Mouse (Mus musculus) liver, embryonic 14.5 days (tissue): ENCODE data around the gene Cfap57. TPM values are rescaled to one million over a fixed set of nuclear protein-coding genes. Genes with fewer than 3 reads are reported as not detected.
A peak's percentile ranks its signal among the peaks of the same experiment; 100 is the strongest.

Experiments
- ATAC-seq: fragments of 200-750 bp; cut with Nextera tagmentation; 2 replicates; pipeline ENCODE4 v1.8.0; 2017; ENCODE audit warnings: moderate number of reproducible peaks, mild to moderate bottlenecking, moderate library complexity; ENCODE audit not compliant: insufficient read depth
- DNase-seq, 3 experiments: peaks; one replicate each; pipeline ENCODE4 v3.0.0-alpha.2; 2012 to 2013; ENCODE audit warnings: low read depth in 3 of 3, low spot score in 3 of 3
- H3K27ac ChIP-seq: fragments of 300-500 bp; sonication (generic); 2 replicates; pipeline ENCODE4 v1.5.1; 2014; ENCODE audit warnings: moderate library complexity, mild to moderate bottlenecking, control low read depth, inconsistent platforms
- H3K27me3 ChIP-seq: fragments of 300-500 bp; sonication (generic); 2 replicates; pipeline ENCODE4 v1.6.1; 2014; ENCODE audit warnings: mild to moderate bottlenecking, low read length, moderate library complexity; ENCODE audit not compliant: control insufficient read depth, insufficient read depth
- H3K36me3 ChIP-seq: fragments of 300-500 bp; sonication (generic); replicated peaks from 2 replicates; pipeline ENCODE4 v1.6.1; 2014; ENCODE audit warnings: low read depth; ENCODE audit not compliant: control insufficient read depth, insufficient read depth
- H3K4me1 ChIP-seq, 2 experiments: fragments of 200-500 bp in 1 of 2; fragments of 300-500 bp in 1 of 2; sonication (generic) in 1 of 2; replicated peaks; 2 replicates each; pipeline ENCODE4 v1.6.1; 2012 to 2014; ENCODE audit warnings: antibody characterized with exemption in 1 of 2, inconsistent platforms in 1 of 2, low read length in 1 of 2; ENCODE audit not compliant: control insufficient read depth in 2 of 2, insufficient read depth in 2 of 2
- H3K4me2 ChIP-seq: fragments of 300-500 bp; sonication (generic); 2 replicates; pipeline ENCODE4 v1.6.1; 2014; ENCODE audit warnings: low read depth, mild to moderate bottlenecking, control low read depth, moderate library complexity
- H3K4me3 ChIP-seq, 2 experiments: fragments of 200-500 bp in 1 of 2; fragments of 300-500 bp in 1 of 2; sonication (generic) in 1 of 2; 2 replicates each; pipeline ENCODE4 v1.5.1; 2012 to 2014; ENCODE audit warnings: low read depth in 2 of 2, low read length in 2 of 2, mild to moderate bottlenecking in 2 of 2, control low read depth in 1 of 2, inconsistent platforms in 1 of 2, moderate library complexity in 1 of 2; ENCODE audit not compliant: insufficient read depth in 1 of 2
- H3K9ac ChIP-seq: fragments of 300-500 bp; sonication (generic); replicated peaks from 2 replicates; pipeline ENCODE4 v1.6.1; 2014; ENCODE audit warnings: mild to moderate bottlenecking, control low read depth, moderate library complexity
- H3K9me3 ChIP-seq: fragments of 300-500 bp; sonication (generic); 2 replicates; pipeline ENCODE4 v1.6.1; 2016; ENCODE audit warnings: low read length, mixed read lengths; ENCODE audit not compliant: control insufficient read depth
- CTCF ChIP-seq: IDR thresholded peaks from 2 replicates; pipeline ENCODE4 v1.5.1; 2016; ENCODE audit warnings: antibody characterized with exemption, low read depth, control low read depth
- EP300 ChIP-seq: IDR thresholded peaks from 2 replicates; pipeline ENCODE4 v1.6.1; 2016; ENCODE audit warnings: antibody characterized with exemption, low read depth
- WGBS: fragments of 180-500 bp; shearing (Covaris S2); extraction: QIAGEN DNeasy Blood & Tissue Kit; methylation state at CpG from one replicate; pipeline ENCODE4 v1.1.7; 2014; ENCODE audit not compliant: insufficient replicate concordance; 5-methylcytosine and 5-hydroxymethylcytosine counted together
- polyA plus RNA-seq, 2 experiments: library from polyadenylated mRNA; depleted of rRNA in 1 of 2; stranded (reverse) in 1 of 2; unstranded in 1 of 2; fragments of >200 nt; fragmentation: Nextera tagmentation in 1 of 2; extraction: Ambion mirVana in 1 of 2; gene quantifications; 2 replicates each; pipeline versions ENCODE4 v1.2.1 to v1.2.3; 2012 to 2014

The Cfap57 gene
- polyA plus RNA-seq (2012; rRNA removed) (0.12 and 0.54 TPM in 2 replicates), polyA plus RNA-seq (2014; fragmentation: Nextera tagmentation; extraction: Ambion mirVana) (0.94 and 1.3 TPM in 2 replicates)

- H3K9me3 ChIP-seq: no peaks in the 10 kb centered on the region
- DNase-seq (peak; percentile 90 to 94 (median 90)), ATAC-seq (peak; percentile 92)
- H3K36me3 ChIP-seq: peaks cover 16% of the 10 kb centered on the region
- H3K4me3 ChIP-seq: peak within 1 kb of the TSS; percentile 73 to 78
- peak within 1 kb of the TSS; percentile 74 for H3K9ac ChIP-seq
- H3K27ac ChIP-seq: no peak within 1 kb of the TSS
- H3K4me2 ChIP-seq: peak within 1 kb of the TSS; percentile 84
- WGBS: 1% methylated on average over 35 of the region's 41 CpGs
- H3K27me3 ChIP-seq: no peaks in the 10 kb centered on the region
- TF ChIP-seq EP300 (no peak), CTCF (no peak)
- peaks cover 7 to 12% of the 10 kb centered on the region in 2 experiments; a peak in 3 of 4 replicates for H3K4me1 ChIP-seq
Measured at GRCm38 (mm10) chr4:118620279-118620966, at the start of gene Cfap57, which contains the start of gene Ebna1bp2. Gene Cfap57 (minus strand): TSS chr4:118620777. Gene Ebna1bp2 (plus strand): TSS chr4:118620799.

DNA sequence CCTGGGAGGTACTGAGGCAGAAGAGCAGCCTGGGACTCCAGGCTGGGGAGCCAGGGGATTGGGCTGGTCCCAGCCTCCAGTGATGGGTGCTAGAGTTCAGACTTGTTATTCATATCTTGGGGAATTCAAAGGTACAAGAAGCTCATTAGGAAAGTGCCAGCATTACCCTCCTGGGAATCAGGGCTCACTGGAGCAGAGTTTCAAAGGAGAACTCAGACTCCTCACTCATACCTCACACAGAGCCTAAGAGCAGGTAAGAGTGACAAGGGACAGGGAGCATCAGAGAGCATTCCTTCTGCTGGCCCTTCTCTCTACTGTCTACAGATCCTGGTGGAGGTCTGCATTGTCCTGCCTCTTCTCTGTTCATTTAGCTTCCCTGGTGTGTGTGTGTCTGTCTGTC, 38.1 kb upstream of the Cfap57 start, which contains the start of gene Olfr62:
Gene Olfr62, plus strand, starts transcription at position 301 of the 400 bp plus-strand sequence.
- DNase-seq (no peak), ATAC-seq (no peak)
- Histone ChIP-seq H3K27ac (no peak within 1 kb of the TSS), H3K9me3 (no peaks in the 10 kb centered on the region), H3K36me3 (no peaks in the 10 kb centered on the region), H3K4me2 (no peak within 1 kb of the TSS), H3K4me3 (no peak within 1 kb of the TSS), H3K27me3 (no peaks in the 10 kb centered on the region), H3K9ac (no peak within 1 kb of the TSS), H3K4me1 (no peaks in the 10 kb centered on the region)
- no peak for TF ChIP-seq CTCF

GRCm38 (mm10) chr4:118645234-118645633, 24.7 kb upstream of the Cfap57 start:
- WGBS: 6% methylated on average over 2 of the region's 2 CpGs
- no peaks in the 10 kb centered on the region for H3K4me1 ChIP-seq
- H3K9ac ChIP-seq: no peak overlapping the region
- TF ChIP-seq EP300 (no peak), CTCF (peak; percentile 88)
- no peaks in the 10 kb centered on the region for H3K36me3 ChIP-seq
- ATAC-seq: no peak
- no peak overlapping the region for H3K4me2 ChIP-seq
- peak in 2 of 3 experiments; percentile 23 to 26 for DNase-seq
- no peaks in the 10 kb centered on the region for H3K27me3 ChIP-seq
- H3K9me3 ChIP-seq: no peaks in the 10 kb centered on the region
- H3K4me3 ChIP-seq: no peak overlapping the region
- no peak overlapping the region for H3K27ac ChIP-seq

DNA sequence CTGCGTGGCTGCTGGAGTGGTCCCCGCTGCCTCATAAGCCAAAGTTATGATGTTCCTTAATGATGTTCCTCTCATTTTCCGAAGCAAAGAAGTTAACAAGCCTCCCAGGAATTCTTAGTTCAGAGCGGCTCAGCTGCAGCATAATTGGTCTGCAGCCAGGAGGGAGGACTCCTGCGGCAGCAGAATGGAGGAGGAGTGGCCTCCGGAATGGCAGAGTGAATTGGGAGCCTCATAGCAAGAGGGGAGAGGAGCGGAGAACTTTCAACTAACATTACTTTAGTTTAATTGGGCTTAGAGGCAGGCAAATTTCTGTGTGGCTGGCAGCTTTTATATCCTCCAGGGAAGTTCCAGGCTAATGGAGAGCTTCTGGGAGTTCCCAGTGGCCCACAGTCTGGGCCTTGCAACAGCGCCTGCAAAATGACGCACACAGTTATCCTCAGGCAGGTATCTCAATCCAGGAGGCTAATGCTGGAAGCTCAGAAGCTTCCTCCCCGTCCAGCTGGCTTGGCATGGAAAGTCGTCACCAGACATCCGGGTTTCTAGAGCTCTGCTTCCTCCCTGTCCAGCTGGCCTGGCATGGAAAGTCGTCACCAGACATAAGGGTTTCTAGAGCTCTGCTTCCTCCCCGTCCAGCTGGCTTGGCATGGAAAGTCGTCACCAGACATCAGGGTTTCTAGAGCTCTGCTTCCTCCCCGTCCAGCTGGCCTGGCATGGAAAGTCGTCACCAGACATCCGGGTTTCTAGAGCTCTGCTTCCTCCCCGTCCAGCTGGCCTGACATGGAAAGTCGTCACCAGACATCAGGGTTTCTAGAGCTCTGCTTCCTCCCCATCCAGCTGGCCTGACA, 22.0 kb upstream of the Cfap57 start:
- TF ChIP-seq EP300 (no peak), CTCF (no peak)
- DNase-seq (no peak), ATAC-seq (no peak)
- no peak overlapping the region for H3K4me3 ChIP-seq
- H3K4me2 ChIP-seq: no peak overlapping the region
- H3K27me3 ChIP-seq: no peaks in the 10 kb centered on the region
- WGBS: 35% methylated on average over 20 of the region's 20 CpGs
- no peaks in the 10 kb centered on the region for H3K9me3 ChIP-seq
- H3K4me1 ChIP-seq: no peaks in the 10 kb centered on the region
- H3K36me3 ChIP-seq: no peaks in the 10 kb centered on the region
- H3K27ac ChIP-seq: no peak overlapping the region
- no peak overlapping the region for H3K9ac ChIP-seq

- TF ChIP-seq CTCF (no peak), EP300 (no peak)
- no peaks in the 10 kb centered on the region for H3K27me3 ChIP-seq
- no peak for DNase-seq
- H3K9ac ChIP-seq: no peak overlapping the region
- H3K4me3 ChIP-seq: no peak overlapping the region
- H3K9me3 ChIP-seq: no peaks in the 10 kb centered on the region
- no peak for ATAC-seq
- no peaks in the 10 kb centered on the region for H3K4me1 ChIP-seq
- H3K27ac ChIP-seq: no peak overlapping the region
- 69% methylated on average over 5 of the region's 5 CpGs for WGBS
- peaks cover 16% of the 10 kb centered on the region for H3K36me3 ChIP-seq
- no peak overlapping the region for H3K4me2 ChIP-seq
Measured at GRCm38 (mm10) chr4:118630261-118630660, 9.7 kb upstream of the Cfap57 start.
